Mouse (Mus musculus) C2C12 (cell line): Measurements from ENCODE around the gene Lamp1.

Experiments used
- CEBPB ChIP-seq: IDR thresholded peaks from one replicate; pipeline ENCODE4 v1.6.1; 2011; ENCODE audit warnings: low read depth, mild to moderate bottlenecking, control low read depth, moderate library complexity
- CTCF ChIP-seq: IDR thresholded peaks from one replicate; pipeline ENCODE4 v1.5.1; 2011; ENCODE audit not compliant: control insufficient read depth, insufficient read depth, insufficient read length
- FOSL1 ChIP-seq: IDR thresholded peaks from one replicate; pipeline ENCODE4 v1.8.0; 2011; ENCODE audit warnings: mild to moderate bottlenecking, low read length; ENCODE audit not compliant: poor library complexity, insufficient read depth, severe bottlenecking
- MAX ChIP-seq: IDR thresholded peaks from one replicate; pipeline ENCODE4 v1.6.1; 2011; ENCODE audit warnings: mild to moderate bottlenecking, control low read depth
- MYOD1 ChIP-seq: IDR thresholded peaks from one replicate; pipeline ENCODE4 v1.6.1; 2011; ENCODE audit warnings: low read depth; ENCODE audit not compliant: control insufficient read depth, insufficient read length
- MYOG ChIP-seq: IDR thresholded peaks from one replicate; pipeline ENCODE4 v1.6.1; 2011; ENCODE audit not compliant: control insufficient read depth, insufficient read length; ENCODE audit errors: extremely low read depth
- USF1 ChIP-seq: IDR thresholded peaks from one replicate; pipeline ENCODE4 v1.6.1; 2011; ENCODE audit warnings: low read depth, mild to moderate bottlenecking, control low read depth, moderate library complexity

- TF ChIP-seq MYOD1 (no peak), CTCF (no peak), USF1 (no peak), CEBPB (no peak), MAX (no peak), MYOG (no peak), FOSL1 (no peak)
Observed at GRCm38 (mm10) chr8:13163563-13163962, 4.6 kb downstream of the Lamp1 start.
